Mouse (Mus musculus) hindbrain, embryonic 11.5 days (tissue): Measurements from ENCODE around the gene Tpte. TPM values are rescaled to one million over a fixed set of nuclear protein-coding genes. Genes with fewer than 3 reads are reported as not detected.

Experiments
- ATAC-seq: fragments of 200-750 bp; cut with Nextera tagmentation; 2 replicates; pipeline ENCODE4 v1.8.0; 2017; ENCODE audit warnings: mild to moderate bottlenecking, moderate TSS enrichment, moderate library complexity; ENCODE audit not compliant: low FRiP score
- DNase-seq: peaks from one replicate; pipeline ENCODE4 v3.0.0-alpha.2; 2015; ENCODE audit warnings: low spot score
- H3K27ac ChIP-seq: fragments of 300-500 bp; sonication (generic); 2 replicates; pipeline ENCODE4 v1.5.1; 2014; ENCODE audit warnings: mild to moderate bottlenecking, low read depth, low read length
- H3K27me3 ChIP-seq: fragments of 300-500 bp; sonication (generic); 2 replicates; pipeline ENCODE4 v1.6.1; 2014; ENCODE audit warnings: mild to moderate bottlenecking, low read length, moderate library complexity, mixed read lengths; ENCODE audit not compliant: control insufficient read depth, insufficient read depth
- H3K36me3 ChIP-seq: fragments of 300-500 bp; sonication (generic); 2 replicates; pipeline ENCODE4 v1.6.1; 2014; ENCODE audit warnings: mild to moderate bottlenecking, low read length, moderate library complexity, mixed read lengths; ENCODE audit not compliant: control insufficient read depth, insufficient read depth
- H3K4me1 ChIP-seq: fragments of 300-500 bp; sonication (generic); replicated peaks from 2 replicates; pipeline ENCODE4 v1.6.1; 2014; ENCODE audit warnings: low read length, mixed read lengths; ENCODE audit not compliant: control insufficient read depth, insufficient read depth
- H3K4me2 ChIP-seq: fragments of 300-500 bp; sonication (generic); replicated peaks from 2 replicates; pipeline ENCODE4 v1.6.1; 2014; ENCODE audit warnings: mild to moderate bottlenecking, low read depth, low read length
- H3K4me3 ChIP-seq: fragments of 300-500 bp; sonication (generic); 2 replicates; pipeline ENCODE4 v1.5.1; 2014; ENCODE audit warnings: low read depth, low read length
- H3K9ac ChIP-seq: fragments of 300-500 bp; sonication (generic); 2 replicates; pipeline ENCODE4 v1.6.1; 2014; ENCODE audit warnings: low read depth, low read length
- H3K9me3 ChIP-seq: fragments of 300-500 bp; sonication (generic); 2 replicates; pipeline ENCODE4 v1.6.1; 2016; ENCODE audit warnings: low read length; ENCODE audit not compliant: control insufficient read depth
- WGBS: fragments of 180-500 bp; shearing (Covaris S2); extraction: QIAGEN DNeasy Blood & Tissue Kit; methylation state at CpG from one replicate; pipeline ENCODE4 v1.1.7; 2014; 5-methylcytosine and 5-hydroxymethylcytosine counted together
- polyA plus RNA-seq: library from polyadenylated mRNA; unstranded; fragments of >200 nt; fragmentation: Nextera tagmentation; extraction: Ambion mirVana; gene quantifications from 2 replicates; pipeline ENCODE4 v1.2.1, GENCODE M21; 2014

The Tpte gene
- polyA plus RNA-seq = not detected in 2 replicates

DNA sequence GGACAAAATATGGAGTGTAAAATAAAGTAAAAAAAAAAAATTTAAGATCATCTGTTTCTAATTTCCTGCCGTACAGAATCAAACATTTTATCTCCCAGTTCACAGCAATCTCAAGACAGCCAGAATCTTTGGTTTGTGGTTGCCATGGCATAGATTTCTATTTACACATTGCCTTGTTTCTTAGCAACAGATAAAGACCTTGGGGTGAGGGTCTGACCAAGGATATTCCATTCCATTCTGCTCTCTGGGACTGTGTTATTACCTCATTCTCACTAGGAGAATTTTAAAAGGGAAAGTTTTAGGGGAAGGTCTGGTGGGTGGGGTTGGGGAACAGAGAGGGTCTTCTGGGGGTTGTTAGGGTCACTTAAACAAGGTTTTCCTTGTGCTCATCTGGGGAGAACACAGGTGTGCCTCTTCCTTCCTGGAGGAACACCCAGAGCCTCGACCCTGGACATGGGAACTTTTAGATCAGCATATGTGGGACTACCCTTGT is at the start of gene Tpte:
Gene Tpte, plus strand, starts transcription at position 443 of the 493 bp plus-strand sequence.
- ATAC-seq = no peak
- H3K4me1 ChIP-seq = no peaks in the 10 kb centered on the region
- H3K27me3 ChIP-seq = no peaks in the 10 kb centered on the region
- no peak within 1 kb of the TSS for H3K9ac ChIP-seq
- no peaks in the 10 kb centered on the region for H3K36me3 ChIP-seq
- WGBS = 82% methylated on average over 2 of the region's 2 CpGs
- H3K4me3 ChIP-seq = no peak within 1 kb of the TSS
- H3K27ac ChIP-seq = no peak within 1 kb of the TSS
- H3K4me2 ChIP-seq = no peak within 1 kb of the TSS
- DNase-seq = no peak
- H3K9me3 ChIP-seq = no peaks in the 10 kb centered on the region

DNA sequence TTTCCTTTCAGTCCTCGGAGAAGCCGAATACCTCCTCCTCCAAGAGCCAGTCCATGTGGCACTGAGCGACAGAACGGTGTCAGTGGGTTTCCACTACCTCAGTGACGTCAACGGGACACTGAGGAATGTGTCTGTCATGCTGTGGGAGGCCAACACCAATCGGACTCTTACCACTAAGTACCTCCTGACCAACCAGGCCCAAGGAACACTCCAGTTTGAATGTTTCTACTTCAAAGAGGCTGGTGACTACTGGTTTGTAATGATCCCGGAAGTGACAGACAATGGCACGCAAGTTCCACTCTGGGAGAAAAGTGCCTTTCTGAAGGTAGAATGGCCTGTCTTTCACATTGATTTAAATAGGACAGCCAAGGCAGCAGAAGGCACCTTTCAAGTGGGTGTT is 40.3 kb upstream of the Tpte start:
- Histone ChIP-seq H3K9ac (no peak overlapping the region), H3K4me1 (no peaks in the 10 kb centered on the region), H3K4me3 (no peak overlapping the region), H3K27me3 (no peaks in the 10 kb centered on the region), H3K36me3 (no peaks in the 10 kb centered on the region), H3K4me2 (no peak overlapping the region), H3K27ac (no peak overlapping the region), H3K9me3 (no peaks in the 10 kb centered on the region)
- 90% methylated on average over 9 of the region's 9 CpGs for WGBS
- DNase-seq = no peak
- no peak for ATAC-seq

DNA sequence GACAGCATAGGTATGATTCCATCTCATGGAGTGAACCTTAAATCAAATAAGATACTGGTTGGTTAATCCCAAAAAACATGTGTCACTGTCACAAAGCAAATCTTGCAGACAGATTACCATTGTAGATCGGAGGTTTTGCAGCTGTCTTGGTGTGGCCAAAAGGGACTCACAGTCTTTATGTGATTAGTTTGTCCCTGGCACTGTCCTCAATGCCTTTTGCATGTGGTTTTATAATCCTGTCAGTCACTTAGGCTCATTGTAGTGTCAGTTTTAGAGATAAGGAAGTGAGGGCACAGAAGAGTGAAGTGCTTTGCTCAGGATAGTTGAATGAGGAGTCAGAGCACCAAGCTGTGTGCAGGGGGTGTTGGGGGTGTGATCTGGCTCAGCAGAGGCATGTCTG is 37.6 kb upstream of the Tpte start:
- Histone ChIP-seq H3K27ac (no peak overlapping the region), H3K4me1 (no peaks in the 10 kb centered on the region), H3K9me3 (no peaks in the 10 kb centered on the region), H3K9ac (no peak overlapping the region), H3K27me3 (no peaks in the 10 kb centered on the region), H3K36me3 (no peaks in the 10 kb centered on the region), H3K4me2 (no peak overlapping the region), H3K4me3 (no peak overlapping the region)
- no peak for DNase-seq
- ATAC-seq = no peak
- 80% methylated on average over 1 of the region's 1 CpGs for WGBS

DNA sequence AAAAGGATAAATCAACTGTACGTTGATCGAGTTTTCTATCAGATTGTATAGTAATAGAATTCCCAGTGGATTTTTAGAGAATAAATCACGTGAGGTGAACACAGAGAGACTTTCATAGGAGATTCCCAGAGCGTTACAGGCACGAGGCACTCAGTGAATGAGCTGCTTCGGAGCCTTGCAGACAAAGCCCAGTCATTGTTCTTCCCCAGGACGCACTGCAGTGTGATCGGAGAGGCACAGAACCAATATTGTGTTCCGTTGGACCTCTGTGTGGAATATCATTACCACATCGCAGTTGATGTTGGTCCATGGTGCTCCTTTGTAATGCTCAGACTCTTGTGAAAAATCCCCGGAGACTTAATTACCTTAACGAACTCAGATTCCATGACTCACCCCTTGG is 35.3 kb upstream of the Tpte start:
- Histone ChIP-seq H3K27ac (no peak overlapping the region), H3K4me1 (no peaks in the 10 kb centered on the region), H3K4me3 (no peak overlapping the region), H3K4me2 (no peak overlapping the region), H3K27me3 (no peaks in the 10 kb centered on the region), H3K9ac (no peak overlapping the region), H3K9me3 (no peaks in the 10 kb centered on the region), H3K36me3 (no peaks in the 10 kb centered on the region)
- WGBS = 77% methylated on average over 12 of the region's 12 CpGs
- ATAC-seq (no peak), DNase-seq (no peak)

DNA sequence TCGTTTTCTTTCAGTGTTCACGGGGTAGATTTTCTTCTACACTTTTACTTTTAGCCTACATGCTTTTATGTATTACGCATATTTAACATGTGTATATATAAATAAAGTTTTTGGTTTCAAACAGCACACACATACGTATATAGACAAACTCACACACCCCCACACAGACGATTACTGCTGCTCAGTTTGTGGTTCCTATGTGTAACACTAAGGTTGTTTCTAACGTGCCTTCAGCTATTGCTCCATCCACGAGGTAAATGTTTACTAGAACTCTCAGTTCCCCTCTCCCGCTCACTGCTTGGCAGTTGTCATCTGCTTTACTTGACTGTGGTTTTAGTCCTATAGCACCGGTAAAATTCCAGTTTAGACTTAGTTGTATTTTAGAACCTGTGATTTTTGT is 34.2 kb upstream of the Tpte start:
- no peak overlapping the region for H3K4me3 ChIP-seq
- 84% methylated on average over 9 of the region's 9 CpGs for WGBS
- H3K27ac ChIP-seq = no peak overlapping the region
- DNase-seq (no peak), ATAC-seq (no peak)
- H3K9me3 ChIP-seq = no peaks in the 10 kb centered on the region
- no peak overlapping the region for H3K9ac ChIP-seq
- no peak overlapping the region for H3K4me2 ChIP-seq
- H3K36me3 ChIP-seq = no peaks in the 10 kb centered on the region
- no peaks in the 10 kb centered on the region for H3K4me1 ChIP-seq
- H3K27me3 ChIP-seq = no peaks in the 10 kb centered on the region

DNA sequence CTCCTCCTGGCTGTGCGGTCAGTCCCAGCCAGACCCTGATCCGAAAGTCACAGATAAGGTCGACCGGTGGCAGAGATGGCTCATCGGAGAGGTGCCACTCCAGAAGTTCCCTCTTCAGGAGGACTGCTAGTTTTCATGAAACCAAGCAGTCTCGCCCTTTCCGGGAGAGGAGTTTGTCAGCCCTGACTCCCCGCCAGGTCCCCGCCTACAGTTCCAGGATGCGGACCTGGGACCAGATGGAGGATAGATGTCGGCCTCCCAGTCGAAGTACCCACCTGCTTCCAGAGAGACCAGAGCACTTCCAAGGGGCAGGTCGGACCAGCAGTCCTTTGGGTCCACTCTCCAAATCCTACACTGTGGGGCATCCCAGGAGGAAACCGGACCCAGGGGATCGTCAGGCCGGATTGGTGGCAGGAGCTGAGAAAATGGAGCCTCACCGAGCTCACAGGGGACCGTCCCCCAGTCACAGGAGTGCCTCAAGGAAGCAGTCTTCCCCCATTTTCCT is 24.2 kb upstream of the Tpte start:
- Histone ChIP-seq H3K4me1 (no peaks in the 10 kb centered on the region), H3K4me3 (no peak overlapping the region), H3K27me3 (no peaks in the 10 kb centered on the region), H3K36me3 (no peaks in the 10 kb centered on the region), H3K27ac (no peak overlapping the region), H3K9ac (no peak overlapping the region), H3K9me3 (no peaks in the 10 kb centered on the region), H3K4me2 (no peak overlapping the region)
- ATAC-seq (no peak), DNase-seq (no peak)
- WGBS = 85% methylated on average over 18 of the region's 18 CpGs

DNA sequence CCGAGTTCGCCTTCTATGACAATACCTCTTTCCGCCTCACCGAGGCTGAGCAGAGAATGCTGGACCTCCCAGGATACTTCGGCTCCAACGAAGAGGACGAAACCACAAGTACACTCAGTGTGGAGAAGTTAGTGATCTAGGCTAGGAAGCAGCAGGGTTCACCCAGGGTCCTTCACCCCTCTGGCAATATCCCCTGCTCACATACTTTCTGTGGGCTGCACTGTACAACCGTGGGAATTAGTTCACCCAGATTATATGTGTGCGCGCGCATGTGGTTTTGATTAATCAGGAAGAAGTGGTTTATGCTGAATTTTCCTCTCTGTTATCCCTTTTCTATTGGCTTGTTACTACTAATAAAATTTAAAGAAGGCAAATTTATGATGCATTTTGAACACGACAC is 23.7 kb upstream of the Tpte start:
- Histone ChIP-seq H3K27me3 (no peaks in the 10 kb centered on the region), H3K27ac (no peak overlapping the region), H3K9ac (no peak overlapping the region), H3K4me1 (no peaks in the 10 kb centered on the region), H3K4me3 (no peak overlapping the region), H3K36me3 (no peaks in the 10 kb centered on the region), H3K9me3 (no peaks in the 10 kb centered on the region), H3K4me2 (no peak overlapping the region)
- WGBS = 74% methylated on average over 12 of the region's 12 CpGs
- ATAC-seq = no peak
- no peak for DNase-seq

DNA sequence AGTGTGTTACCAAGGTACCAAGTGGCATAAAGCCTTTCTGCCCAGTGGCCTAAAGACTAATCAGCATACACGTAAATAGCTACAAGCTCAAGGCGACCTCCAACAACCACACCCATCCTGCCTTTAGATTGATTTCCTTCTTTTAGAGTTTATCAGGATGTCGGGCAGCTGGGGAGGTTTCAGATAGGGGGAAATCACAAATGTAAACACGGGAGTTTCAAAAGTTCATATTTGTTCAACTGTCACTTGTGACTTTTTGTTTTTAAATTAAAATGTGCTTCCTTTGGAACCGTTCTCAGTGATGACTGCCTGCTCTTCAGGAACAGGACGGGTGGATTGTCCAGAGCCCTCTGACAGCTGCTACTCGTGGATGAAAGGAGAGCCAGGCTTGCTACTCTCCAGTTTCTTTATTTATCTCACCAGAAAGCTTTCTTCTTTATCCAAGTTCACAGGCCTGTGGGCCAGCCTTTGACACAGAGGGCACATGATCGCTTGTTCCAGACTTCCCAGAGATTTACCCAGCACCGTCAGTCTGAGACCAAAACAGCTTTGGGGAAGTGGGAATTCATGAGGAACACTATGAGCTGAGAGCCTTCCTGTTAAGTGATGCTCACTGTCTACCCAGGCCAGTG is 23.0 kb upstream of the Tpte start:
- WGBS = 57% methylated on average over 9 of the region's 9 CpGs
- no peak overlapping the region for H3K27ac ChIP-seq
- no peak overlapping the region for H3K4me3 ChIP-seq
- H3K36me3 ChIP-seq = no peaks in the 10 kb centered on the region
- H3K9ac ChIP-seq = no peak overlapping the region
- H3K9me3 ChIP-seq = no peaks in the 10 kb centered on the region
- ATAC-seq = no peak
- no peaks in the 10 kb centered on the region for H3K4me1 ChIP-seq
- no peak overlapping the region for H3K4me2 ChIP-seq
- no peak for DNase-seq
- no peaks in the 10 kb centered on the region for H3K27me3 ChIP-seq

DNA sequence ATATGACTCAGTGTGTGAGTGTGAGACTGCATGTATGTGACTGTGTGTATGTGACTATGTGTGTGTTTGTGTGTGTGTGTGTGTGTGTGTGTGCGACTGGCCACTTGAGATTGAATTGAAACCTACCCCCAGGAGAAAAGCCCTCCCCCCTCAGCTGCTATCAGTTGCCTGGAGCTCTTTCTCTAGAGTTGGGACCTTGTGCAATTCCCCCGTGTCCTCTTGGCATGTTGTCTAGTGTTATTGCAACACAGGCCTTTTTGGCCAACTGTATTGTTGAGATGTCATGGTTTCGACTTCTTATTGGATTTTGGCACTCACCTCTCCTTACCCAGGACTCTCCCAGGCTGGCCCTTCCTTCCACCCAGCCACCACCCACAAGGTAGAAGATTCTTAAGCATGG is 21.0 kb upstream of the Tpte start:
- 88% methylated on average over 3 of the region's 3 CpGs for WGBS
- Histone ChIP-seq H3K9me3 (no peaks in the 10 kb centered on the region), H3K4me1 (no peaks in the 10 kb centered on the region), H3K27ac (no peak overlapping the region), H3K4me2 (no peak overlapping the region), H3K4me3 (no peak overlapping the region), H3K27me3 (no peaks in the 10 kb centered on the region), H3K36me3 (no peaks in the 10 kb centered on the region), H3K9ac (no peak overlapping the region)
- no peak for ATAC-seq
- DNase-seq = no peak
